Mouse (Mus musculus): Measurements from ENCODE around the gene Ube2v1.

The Ube2v1 gene

GRCm38 (mm10) chr2:167631591-167632448 lies at the start of gene Ube2v1:
Gene Ube2v1 (minus strand): TSS chr2:167632095.
- DNase-seq = peak; percentile 99

- DNase-seq = peak; percentile 84 to 87
These were observed 48.8 kb upstream of the Ube2v1 start for GRCm38 (mm10) chr2:167680657-167681056.

GRCm38 (mm10) chr2:167679902-167680430 lies 48.1 kb upstream of the Ube2v1 start:
- peak; percentile 97 for DNase-seq

- peak; percentile 69 to 71 for DNase-seq
These were observed 46.7 kb upstream of the Ube2v1 start for GRCm38 (mm10) chr2:167678600-167678999.

- DNase-seq = peak; percentile 58 to 61
These were observed 43.4 kb upstream of the Ube2v1 start for GRCm38 (mm10) chr2:167675120-167675909.

GRCm38 (mm10) chr2:167672212-167672685 lies 40.4 kb upstream of the Ube2v1 start:
- DNase-seq = peak; percentile 62 to 67

GRCm38 (mm10) chr2:167671101-167671633 lies 39.3 kb upstream of the Ube2v1 start:
- no peak for DNase-seq

- no peak for DNase-seq
These were observed 37.5 kb upstream of the Ube2v1 start for GRCm38 (mm10) chr2:167669398-167669797.

- DNase-seq = no peak
These were observed 36.5 kb upstream of the Ube2v1 start for GRCm38 (mm10) chr2:167668426-167668825.

GRCm38 (mm10) chr2:167665972-167666713 lies 34.2 kb upstream of the Ube2v1 start:
- DNase-seq = no peak

GRCm38 (mm10) chr2:167662713-167663112 lies 30.8 kb upstream of the Ube2v1 start:
- no peak for DNase-seq

- DNase-seq = peak; percentile 94 to 95
These were observed 29.6 kb upstream of the Ube2v1 start, which contains the start of gene Gm20431 for GRCm38 (mm10) chr2:167661270-167662203. Gene Gm20431 (minus strand): TSS chr2:167661496.

- peak in 1 of 2 experiments; percentile 38 for DNase-seq
These were observed 28.7 kb upstream of the Ube2v1 start for GRCm38 (mm10) chr2:167660611-167660971.

GRCm38 (mm10) chr2:167659847-167660610 lies 28.1 kb upstream of the Ube2v1 start:
- no peak for DNase-seq

GRCm38 (mm10) chr2:167659177-167659846 lies 27.4 kb upstream of the Ube2v1 start:
- no peak for DNase-seq

- DNase-seq = no peak
These were observed 26.8 kb upstream of the Ube2v1 start for GRCm38 (mm10) chr2:167658712-167659111.

- DNase-seq = no peak
These were observed 26.1 kb upstream of the Ube2v1 start for GRCm38 (mm10) chr2:167657973-167658372.

- DNase-seq = peak; percentile 88 to 90
These were observed 25.0 kb upstream of the Ube2v1 start for GRCm38 (mm10) chr2:167656629-167657478.

Measured in B cell, adult 2 months (primary cell).